Mouse (Mus musculus) megakaryocyte, embryonic 14.5 days (primary cell): ENCODE data around the gene Pdlim5.

Experiments used
- FLI1 ChIP-seq: IDR thresholded peaks from 2 replicates; pipeline ENCODE4 v1.6.1; 2012; ENCODE audit warnings: low read length, inconsistent platforms, mixed read lengths
- GATA1 ChIP-seq: IDR thresholded peaks from 3 replicates; pipeline ENCODE4 v1.6.1; 2012; ENCODE audit warnings: mixed read lengths, low read length, inconsistent platforms, borderline replicate concordance

GRCm38 (mm10) chr3:142385690-142386089 is 9.8 kb downstream of the Pdlim5 start:
- TF ChIP-seq GATA1 (no peak), FLI1 (no peak)
